Mouse (Mus musculus) hindbrain, postnatal 0 days (tissue): ENCODE measurements at regions not wholly inside any gene's neighbourhood (a gene's known extent, or its start where the extent isn't known, plus 50 kb on each side); places are given as distances from the start of the nearest gene placed in this dataset.

Experiments
- ATAC-seq: fragments of 200-750 bp; cut with Nextera tagmentation; 2 replicates; pipeline ENCODE4 v1.8.0; 2017; ENCODE audit warnings: mild to moderate bottlenecking, moderate TSS enrichment, moderate library complexity
- DNase-seq: peaks from one replicate; pipeline ENCODE4 v3.0.0-alpha.2; 2015; ENCODE audit warnings: low spot score
- H3K27ac ChIP-seq: fragments of 300-500 bp; sonication (generic); 2 replicates; pipeline ENCODE4 v1.5.1; 2014; ENCODE audit warnings: mild to moderate bottlenecking
- H3K27me3 ChIP-seq: fragments of 300-500 bp; sonication (generic); 2 replicates; pipeline ENCODE4 v1.6.1; 2014; ENCODE audit warnings: low read length, mixed read lengths; ENCODE audit not compliant: insufficient read depth
- H3K36me3 ChIP-seq: fragments of 300-500 bp; sonication (generic); 2 replicates; pipeline ENCODE4 v1.6.1; 2014; ENCODE audit warnings: low read length, mixed read lengths; ENCODE audit not compliant: insufficient read depth
- H3K4me1 ChIP-seq: fragments of 300-500 bp; sonication (generic); 2 replicates; pipeline ENCODE4 v1.6.1; 2014; ENCODE audit warnings: antibody characterized with exemption, low read length, mixed read lengths; ENCODE audit not compliant: insufficient read depth
- H3K4me2 ChIP-seq: fragments of 300-500 bp; sonication (generic); 2 replicates; pipeline ENCODE4 v1.6.1; 2014; ENCODE audit warnings: low read depth, mild to moderate bottlenecking, low read length, moderate library complexity, mixed read lengths
- H3K4me3 ChIP-seq: fragments of 300-500 bp; sonication (generic); 2 replicates; pipeline ENCODE4 v1.5.1; 2014; ENCODE audit warnings: low read length
- H3K9ac ChIP-seq: fragments of 300-500 bp; sonication (generic); replicated peaks from 2 replicates; pipeline ENCODE4 v1.6.1; 2014; ENCODE audit warnings: mild to moderate bottlenecking, low read length, moderate library complexity, mixed read lengths
- H3K9me3 ChIP-seq: fragments of 300-500 bp; sonication (generic); 2 replicates; pipeline ENCODE4 v1.6.1; 2016; ENCODE audit warnings: low read length, mixed read lengths
- CTCF ChIP-seq: IDR thresholded peaks from 2 replicates; pipeline ENCODE4 v1.5.1; 2016; ENCODE audit warnings: antibody characterized with exemption, control low read depth, low read depth
- WGBS: fragments of 180-500 bp; shearing (Covaris S2); extraction: QIAGEN DNeasy Blood & Tissue Kit; methylation state at CpG from one replicate; pipeline ENCODE4 v1.1.7; 2014; 5-methylcytosine and 5-hydroxymethylcytosine counted together

GRCm38 (mm10) chr5:43361026-43361425 is 128.1 kb downstream of the Cpeb2 start:
- TF ChIP-seq CTCF = no peak
- Histone ChIP-seq H3K9me3 (no peaks in the 10 kb centered on the region), H3K4me1 (no peaks in the 10 kb centered on the region), H3K27me3 (no peaks in the 10 kb centered on the region), H3K36me3 (no peaks in the 10 kb centered on the region), H3K4me2 (no peak overlapping the region), H3K27ac (no peak overlapping the region), H3K9ac (no peak overlapping the region), H3K4me3 (no peak overlapping the region)
- DNase-seq (no peak), ATAC-seq (no peak)
- WGBS = 90% methylated on average over 1 of the region's 1 CpGs

- ATAC-seq = no peak
- no peak for TF ChIP-seq CTCF
- H3K4me2 ChIP-seq = no peak overlapping the region
- WGBS = 77% methylated on average over 1 of the region's 1 CpGs
- no peak overlapping the region for H3K27ac ChIP-seq
- no peaks in the 10 kb centered on the region for H3K4me1 ChIP-seq
- no peak overlapping the region for H3K4me3 ChIP-seq
- H3K36me3 ChIP-seq = no peaks in the 10 kb centered on the region
- H3K27me3 ChIP-seq = no peaks in the 10 kb centered on the region
- no peak overlapping the region for H3K9ac ChIP-seq
- H3K9me3 ChIP-seq = no peaks in the 10 kb centered on the region
- no peak for DNase-seq
These were observed 139.4 kb downstream of the Cpeb2 start for GRCm38 (mm10) chr5:43372385-43372784.

GRCm38 (mm10) chr5:43384689-43385375 is 130.5 kb upstream of the C1qtnf7 start:
- Histone ChIP-seq H3K9ac (no peak overlapping the region), H3K4me3 (no peak overlapping the region), H3K9me3 (no peaks in the 10 kb centered on the region), H3K36me3 (no peaks in the 10 kb centered on the region), H3K4me2 (no peak overlapping the region), H3K27me3 (no peaks in the 10 kb centered on the region), H3K27ac (no peak overlapping the region), H3K4me1 (no peaks in the 10 kb centered on the region)
- DNase-seq (no peak), ATAC-seq (no peak)
- 75% methylated on average over 3 of the region's 3 CpGs for WGBS
- TF ChIP-seq CTCF = no peak

- Histone ChIP-seq H3K36me3 (no peaks in the 10 kb centered on the region), H3K4me2 (no peak overlapping the region), H3K27ac (no peak overlapping the region), H3K9me3 (no peaks in the 10 kb centered on the region), H3K27me3 (no peaks in the 10 kb centered on the region), H3K9ac (no peak overlapping the region), H3K4me3 (no peak overlapping the region), H3K4me1 (no peaks in the 10 kb centered on the region)
- DNase-seq (no peak), ATAC-seq (no peak)
- no peak for TF ChIP-seq CTCF
- 26% methylated on average over 2 of the region's 2 CpGs for WGBS
These were observed 124.3 kb upstream of the C1qtnf7 start for GRCm38 (mm10) chr5:43390997-43391396.

GRCm38 (mm10) chr5:43391412-43392029 is 123.8 kb upstream of the C1qtnf7 start:
- no peak overlapping the region for H3K9ac ChIP-seq
- WGBS = 13% methylated on average over 3 of the region's 3 CpGs
- peak; percentile 67 for DNase-seq

GRCm38 (mm10) chr5:43392908-43393545 is 122.3 kb upstream of the C1qtnf7 start:
- no peak overlapping the region for H3K27ac ChIP-seq
- ATAC-seq = 0 out of 2 replicates have a peak, but pooled peaks have one; percentile 56
- H3K36me3 ChIP-seq = no peaks in the 10 kb centered on the region
- peak; percentile 57 for DNase-seq
- H3K4me1 ChIP-seq = no peaks in the 10 kb centered on the region
- 56% methylated on average over 8 of the region's 8 CpGs for WGBS
- H3K9ac ChIP-seq = no peak overlapping the region
- no peak for TF ChIP-seq CTCF
- H3K27me3 ChIP-seq = no peaks in the 10 kb centered on the region
- H3K4me2 ChIP-seq = no peak overlapping the region
- no peak overlapping the region for H3K4me3 ChIP-seq
- no peaks in the 10 kb centered on the region for H3K9me3 ChIP-seq

More at GRCm38 (mm10) chr5:43391412-43392029, 123.8 kb upstream of the C1qtnf7 start:
- H3K9me3 ChIP-seq = no peaks in the 10 kb centered on the region
- H3K36me3 ChIP-seq = no peaks in the 10 kb centered on the region
- ATAC-seq = peak; percentile 84
- TF ChIP-seq CTCF = peak; percentile 81
- H3K4me2 ChIP-seq = no peak overlapping the region
- H3K4me3 ChIP-seq = no peak overlapping the region
- no peak overlapping the region for H3K27ac ChIP-seq
- no peaks in the 10 kb centered on the region for H3K4me1 ChIP-seq
- no peaks in the 10 kb centered on the region for H3K27me3 ChIP-seq

GRCm38 (mm10) chr5:43417259-43417658 is 98.1 kb upstream of the C1qtnf7 start:
- Histone ChIP-seq H3K27ac (no peak overlapping the region), H3K9me3 (no peaks in the 10 kb centered on the region), H3K4me1 (no peaks in the 10 kb centered on the region), H3K36me3 (no peaks in the 10 kb centered on the region), H3K4me3 (no peak overlapping the region), H3K27me3 (no peaks in the 10 kb centered on the region), H3K4me2 (no peak overlapping the region), H3K9ac (no peak overlapping the region)
- ATAC-seq = no peak
- WGBS = 98% methylated on average over 2 of the region's 2 CpGs
- no peak for DNase-seq
- no peak for TF ChIP-seq CTCF
